Mouse (Mus musculus) neutrophil, adult 83 days (primary cell): ENCODE data around the gene Fosl2. TPM values are rescaled to one million over a fixed set of nuclear protein-coding genes. Genes with fewer than 3 reads are reported as not detected.

Experiments used
- total RNA-seq, 2 experiments: library from RNA; stranded (reverse); gene quantifications; one replicate each; pipeline ENCODE4 v1.2.4; 2023

Fosl2 gene
- total RNA-seq, result 100 to 1,000 TPM; 249 to 290 TPM

DNA sequence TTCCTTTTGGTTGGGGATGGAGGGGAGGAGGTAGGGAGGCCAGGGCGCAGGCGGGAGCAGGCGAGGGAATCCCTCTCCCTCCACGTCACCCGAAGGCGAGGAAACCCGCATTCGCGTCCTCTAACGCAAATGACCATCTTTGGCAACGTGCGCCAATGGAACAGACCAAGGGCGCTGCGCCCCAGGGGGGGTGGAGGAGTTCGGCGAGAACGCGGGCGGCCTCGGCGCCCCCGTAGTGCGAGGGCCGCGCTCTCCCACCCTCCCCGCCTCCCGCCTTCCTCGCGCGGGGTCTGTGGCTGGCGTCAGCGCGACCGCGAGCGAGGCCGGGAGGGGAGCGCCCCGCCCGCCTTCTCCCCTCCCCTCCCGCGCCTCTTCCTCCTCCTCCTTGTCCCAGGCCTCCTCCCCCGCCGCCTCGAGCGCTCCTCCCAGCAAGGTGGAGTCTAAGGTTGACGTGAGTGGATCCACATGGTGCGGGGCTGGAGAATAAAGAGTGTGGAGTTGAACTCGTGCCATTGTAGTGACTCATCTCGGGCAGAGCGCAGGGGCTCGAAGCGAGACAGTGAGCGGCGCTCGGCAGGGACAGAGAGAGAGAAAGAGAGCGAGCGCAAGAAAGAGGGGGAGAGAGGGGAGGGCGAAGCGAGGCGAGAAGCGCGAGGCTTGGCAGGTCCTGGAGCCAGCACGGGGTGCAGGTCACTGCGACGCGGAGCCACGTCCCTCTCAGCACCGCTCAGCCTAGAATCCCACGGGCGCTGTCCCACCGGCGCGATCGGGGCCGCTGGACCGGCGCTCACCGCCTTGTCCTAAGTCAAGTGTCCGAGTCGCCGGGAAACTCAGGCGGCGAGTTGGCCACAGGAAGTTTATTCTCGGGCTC lies at the start of gene Fosl2:
Gene Fosl2, plus strand, starts transcription at position 466 of the 871 bp plus-strand sequence.

Other genes starting within 250 kb of the Fosl2 start
- not detected for gene Plb1, start 96.9 kb downstream of the Fosl2 start, total RNA-seq